Mouse (Mus musculus): ENCODE data around the gene Olfr1467. TPM values are rescaled to one million over a fixed set of nuclear protein-coding genes. Genes with fewer than 3 reads are reported as not detected.

Gene Olfr1467
- polyA plus RNA-seq (2015; fragmentation: Nextera tagmentation; extraction: Ambion mirVana) = not detected in 2 replicates

GRCm38 (mm10) chr19:13361936-13362335, at the start of gene Olfr1467:
Gene Olfr1467, plus strand, starts transcription at chr19:13362236.
- ATAC-seq (ENCODE audit: insufficient number of reproducible peaks, insufficient read depth, low FRiP score, low TSS enrichment, low read depth) = no peak
- H3K4me1 ChIP-seq = no peaks in the 10 kb centered on the region
- no peak within 1 kb of the TSS for H3K4me3 ChIP-seq
- H3K36me3 ChIP-seq = no peaks in the 10 kb centered on the region
- H3K27me3 ChIP-seq = no peaks in the 10 kb centered on the region
- 64% methylated on average over 2 of the region's 2 CpGs for WGBS
- no peak within 1 kb of the TSS for H3K4me2 ChIP-seq
- no peak within 1 kb of the TSS for H3K27ac ChIP-seq
- H3K9ac ChIP-seq = no peak within 1 kb of the TSS
- H3K9me3 ChIP-seq = peaks cover 9% of the 10 kb centered on the region

- Histone ChIP-seq H3K4me3 (no peak within 1 kb of the TSS), H3K27ac (no peak within 1 kb of the TSS), H3K36me3 (no peaks in the 10 kb centered on the region), H3K4me2 (no peak within 1 kb of the TSS), H3K9ac (no peak within 1 kb of the TSS), H3K27me3 (no peaks in the 10 kb centered on the region), H3K9me3 (peaks cover 3% of the 10 kb centered on the region; the same call in 1 of the 2 replicates), H3K4me1 (no peaks in the 10 kb centered on the region)
- no peak for ATAC-seq (ENCODE audit: insufficient number of reproducible peaks, insufficient read depth, low FRiP score, low TSS enrichment, low read depth)
Observed at GRCm38 (mm10) chr19:13315441-13315840, 46.6 kb upstream of the Olfr1467 start, which contains the start of gene Olfr1465. Gene Olfr1465, minus strand, starts transcription at chr19:13315541.

GRCm38 (mm10) chr19:13338562-13338961, 23.5 kb upstream of the Olfr1467 start, which contains the start of gene Olfr1466:
Gene Olfr1466, plus strand, starts transcription at chr19:13338862.
- ATAC-seq (ENCODE audit: insufficient number of reproducible peaks, insufficient read depth, low FRiP score, low TSS enrichment, low read depth) = no peak
- no peak within 1 kb of the TSS for H3K27ac ChIP-seq
- 93% methylated on average over 2 of the region's 2 CpGs for WGBS
- no peaks in the 10 kb centered on the region for H3K36me3 ChIP-seq
- no peak within 1 kb of the TSS for H3K9ac ChIP-seq
- no peak within 1 kb of the TSS for H3K4me3 ChIP-seq
- H3K27me3 ChIP-seq = no peaks in the 10 kb centered on the region
- H3K9me3 ChIP-seq = peaks cover 10% of the 10 kb centered on the region; the same call in 1 of the 2 replicates
- no peaks in the 10 kb centered on the region for H3K4me1 ChIP-seq
- H3K4me2 ChIP-seq = no peak within 1 kb of the TSS

GRCm38 (mm10) chr19:13407549-13407948, 45.5 kb downstream of the Olfr1467 start, which contains the start of gene Olfr1469:
Gene Olfr1469, plus strand, starts transcription at chr19:13407849.
- H3K27ac ChIP-seq = no peak within 1 kb of the TSS
- H3K36me3 ChIP-seq = no peaks in the 10 kb centered on the region
- ATAC-seq (ENCODE audit: insufficient number of reproducible peaks, insufficient read depth, low FRiP score, low TSS enrichment, low read depth) = no peak
- no peak within 1 kb of the TSS for H3K4me3 ChIP-seq
- no peak within 1 kb of the TSS for H3K9ac ChIP-seq
- H3K4me2 ChIP-seq = no peak within 1 kb of the TSS
- no peaks in the 10 kb centered on the region for H3K9me3 ChIP-seq
- WGBS = 75% methylated on average over 2 of the region's 2 CpGs
- H3K27me3 ChIP-seq = no peaks in the 10 kb centered on the region
- H3K4me1 ChIP-seq = no peaks in the 10 kb centered on the region

Other genes starting within 250 kb of the Olfr1467 start
- not detected in 2 replicates for gene Olfr1459, start 212.7 kb upstream of the Olfr1467 start, polyA plus RNA-seq (2015; fragmentation: Nextera tagmentation; extraction: Ambion mirVana)
- not detected in 2 replicates for gene Olfr1461, start 199.2 kb upstream of the Olfr1467 start, polyA plus RNA-seq (2015; fragmentation: Nextera tagmentation; extraction: Ambion mirVana)
- gene Olfr1462, start 176.5 kb upstream of the Olfr1467 start, polyA plus RNA-seq (2015; fragmentation: Nextera tagmentation; extraction: Ambion mirVana) = not detected in 2 replicates
- gene Olfr1463, start 130.9 kb upstream of the Olfr1467 start, polyA plus RNA-seq (2015; fragmentation: Nextera tagmentation; extraction: Ambion mirVana) = not detected in 2 replicates
- not detected in 2 replicates for gene Olfr1465, start 46.7 kb upstream of the Olfr1467 start, polyA plus RNA-seq (2015; fragmentation: Nextera tagmentation; extraction: Ambion mirVana)
- gene Olfr1466, start 23.4 kb upstream of the Olfr1467 start, polyA plus RNA-seq (2015; fragmentation: Nextera tagmentation; extraction: Ambion mirVana) = not detected in 2 replicates
- not detected in 2 replicates for gene Olfr1469, start 45.6 kb downstream of the Olfr1467 start, polyA plus RNA-seq (2015; fragmentation: Nextera tagmentation; extraction: Ambion mirVana)
- not detected in 2 replicates for gene Olfr1471, start 81.2 kb downstream of the Olfr1467 start, polyA plus RNA-seq (2015; fragmentation: Nextera tagmentation; extraction: Ambion mirVana)
- not detected in 2 replicates for gene Olfr1472, start 93.8 kb downstream of the Olfr1467 start, polyA plus RNA-seq (2015; fragmentation: Nextera tagmentation; extraction: Ambion mirVana)
- not detected in 2 replicates for gene Olfr1474, start 107.3 kb downstream of the Olfr1467 start, polyA plus RNA-seq (2015; fragmentation: Nextera tagmentation; extraction: Ambion mirVana)
- gene Olfr1475, start 118.0 kb downstream of the Olfr1467 start, polyA plus RNA-seq (2015; fragmentation: Nextera tagmentation; extraction: Ambion mirVana) = not detected in 2 replicates
- gene Olfr1477, start 138.3 kb downstream of the Olfr1467 start, polyA plus RNA-seq (2015; fragmentation: Nextera tagmentation; extraction: Ambion mirVana) = not detected in 2 replicates
- gene Olfr1480, start 165.7 kb downstream of the Olfr1467 start, polyA plus RNA-seq (2015; fragmentation: Nextera tagmentation; extraction: Ambion mirVana) = not detected in 2 replicates
- not detected in 2 replicates for gene Olfr1484, start 221.3 kb downstream of the Olfr1467 start, polyA plus RNA-seq (2015; fragmentation: Nextera tagmentation; extraction: Ambion mirVana)